Mouse (Mus musculus): ENCODE results near the gene Acta1. TPM values are rescaled to one million over a fixed set of nuclear protein-coding genes. Genes with fewer than 3 reads are reported as not detected.
A peak's percentile ranks its signal among the peaks of the same experiment; 100 is the strongest.

The Acta1 gene
- polyA plus RNA-seq, 1 experiment from 2014 or later: 90.2 TPM

- DNase-seq (ENCODE audit: low spot score) (no peak), ATAC-seq (ENCODE audit: insufficient read depth, low FRiP score, low TSS enrichment) (no peak)
- Histone ChIP-seq H3K27me3 (ENCODE audit: control insufficient read depth, insufficient read depth, low read length) (peaks cover 20% of the 10 kb centered on the region), H3K4me1 (ENCODE audit: control insufficient read depth, insufficient read depth, low read length) (no peaks in the 10 kb centered on the region), H3K36me3 (ENCODE audit: control insufficient read depth, insufficient read depth, low read length) (peaks cover 8% of the 10 kb centered on the region), H3K27ac (ENCODE audit: low read depth, low read length) (no peak overlapping the region), H3K4me2 (ENCODE audit: low read depth) (no peak overlapping the region), H3K9ac (ENCODE audit: low read length) (no peak overlapping the region), H3K4me3 (ENCODE audit: low read depth, low read length) (no peak overlapping the region), H3K9me3 (ENCODE audit: control insufficient read depth, low read length) (no peaks in the 10 kb centered on the region)
- 86% methylated on average over 5 of the region's 5 CpGs for WGBS
Observed at GRCm38 (mm10) chr8:123898576-123898975, 4.0 kb upstream of the Acta1 start.

- H3K4me1 ChIP-seq (ENCODE audit: control insufficient read depth, insufficient read depth, low read length): no peaks in the 10 kb centered on the region
- no peak overlapping the region for H3K4me3 ChIP-seq (ENCODE audit: low read depth, low read length)
- peaks cover 2% of the 10 kb centered on the region for H3K36me3 ChIP-seq (ENCODE audit: control insufficient read depth, insufficient read depth, low read length)
- no peak overlapping the region for H3K4me2 ChIP-seq (ENCODE audit: low read depth)
- no peaks in the 10 kb centered on the region for H3K9me3 ChIP-seq (ENCODE audit: control insufficient read depth, low read length)
- no peak overlapping the region for H3K9ac ChIP-seq (ENCODE audit: low read length)
- DNase-seq (ENCODE audit: low spot score): no peak
- 61% methylated on average over 10 of the region's 10 CpGs for WGBS
- ATAC-seq (ENCODE audit: insufficient read depth, low FRiP score, low TSS enrichment): no peak
- no peak overlapping the region for H3K27ac ChIP-seq (ENCODE audit: low read depth, low read length)
- H3K27me3 ChIP-seq (ENCODE audit: control insufficient read depth, insufficient read depth, low read length): peaks cover 38% of the 10 kb centered on the region
Observed at GRCm38 (mm10) chr8:123896774-123897173, 2.2 kb upstream of the Acta1 start.

- Histone ChIP-seq H3K4me3 (ENCODE audit: low read depth, low read length) (no peak overlapping the region), H3K27me3 (ENCODE audit: control insufficient read depth, insufficient read depth, low read length) (peaks cover 42% of the 10 kb centered on the region), H3K9ac (ENCODE audit: low read length) (no peak overlapping the region), H3K4me2 (ENCODE audit: low read depth) (no peak overlapping the region), H3K36me3 (ENCODE audit: control insufficient read depth, insufficient read depth, low read length) (no peaks in the 10 kb centered on the region; the same call in 1 of the 2 replicates), H3K9me3 (ENCODE audit: control insufficient read depth, low read length) (no peaks in the 10 kb centered on the region), H3K4me1 (ENCODE audit: control insufficient read depth, insufficient read depth, low read length) (no peaks in the 10 kb centered on the region; the same call in 1 of the 2 replicates), H3K27ac (ENCODE audit: low read depth, low read length) (no peak overlapping the region)
- ATAC-seq (ENCODE audit: insufficient read depth, low FRiP score, low TSS enrichment): no peak
- 64% methylated on average over 14 of the region's 14 CpGs for WGBS
- no peak for DNase-seq (ENCODE audit: low spot score)
Observed at GRCm38 (mm10) chr8:123896366-123896761, 1.8 kb upstream of the Acta1 start.

GRCm38 (mm10) chr8:123895680-123896365 lies 1.3 kb upstream of the Acta1 start:
- Histone ChIP-seq H3K36me3 (ENCODE audit: control insufficient read depth, insufficient read depth, low read length) (no peaks in the 10 kb centered on the region; the same call in 1 of the 2 replicates), H3K4me3 (ENCODE audit: low read depth, low read length) (no peak overlapping the region), H3K27ac (ENCODE audit: low read depth, low read length) (no peak overlapping the region), H3K9me3 (ENCODE audit: control insufficient read depth, low read length) (no peaks in the 10 kb centered on the region), H3K4me2 (ENCODE audit: low read depth) (no peak overlapping the region), H3K27me3 (ENCODE audit: control insufficient read depth, insufficient read depth, low read length) (peaks cover 47% of the 10 kb centered on the region), H3K4me1 (ENCODE audit: control insufficient read depth, insufficient read depth, low read length) (no peaks in the 10 kb centered on the region; the same call in 1 of the 2 replicates), H3K9ac (ENCODE audit: low read length) (no peak overlapping the region)
- ATAC-seq (ENCODE audit: insufficient read depth, low FRiP score, low TSS enrichment) (no peak), DNase-seq (ENCODE audit: low spot score) (no peak)
- 67% methylated on average over 9 of the region's 9 CpGs for WGBS

- H3K36me3 ChIP-seq (ENCODE audit: control insufficient read depth, insufficient read depth, low read length): no peaks in the 10 kb centered on the region; the same call in 1 of the 2 replicates
- no peak for ATAC-seq (ENCODE audit: insufficient read depth, low FRiP score, low TSS enrichment)
- H3K4me2 ChIP-seq (ENCODE audit: low read depth): no peak overlapping the region
- no peak overlapping the region for H3K4me3 ChIP-seq (ENCODE audit: low read depth, low read length)
- no peak overlapping the region for H3K9ac ChIP-seq (ENCODE audit: low read length)
- no peak for DNase-seq (ENCODE audit: low spot score)
- WGBS: 91% methylated on average over 4 of the region's 4 CpGs
- H3K27me3 ChIP-seq (ENCODE audit: control insufficient read depth, insufficient read depth, low read length): peaks cover 53% of the 10 kb centered on the region
- H3K9me3 ChIP-seq (ENCODE audit: control insufficient read depth, low read length): no peaks in the 10 kb centered on the region
- no peaks in the 10 kb centered on the region; the same call in 1 of the 2 replicates for H3K4me1 ChIP-seq (ENCODE audit: control insufficient read depth, insufficient read depth, low read length)
- no peak overlapping the region for H3K27ac ChIP-seq (ENCODE audit: low read depth, low read length)
Observed at GRCm38 (mm10) chr8:123895230-123895629, 679 bp upstream of the Acta1 start.

- Histone ChIP-seq H3K4me3 (ENCODE audit: low read depth, low read length) (no peak overlapping the region), H3K4me2 (ENCODE audit: low read depth) (no peak overlapping the region), H3K27ac (ENCODE audit: low read depth, low read length) (no peak overlapping the region), H3K9me3 (ENCODE audit: control insufficient read depth, low read length) (no peaks in the 10 kb centered on the region), H3K36me3 (ENCODE audit: control insufficient read depth, insufficient read depth, low read length) (no peaks in the 10 kb centered on the region), H3K27me3 (ENCODE audit: control insufficient read depth, insufficient read depth, low read length) (peaks cover 54% of the 10 kb centered on the region), H3K4me1 (ENCODE audit: control insufficient read depth, insufficient read depth, low read length) (no peaks in the 10 kb centered on the region; the same call in 1 of the 2 replicates), H3K9ac (ENCODE audit: low read length) (no peak overlapping the region)
- no peak for ATAC-seq (ENCODE audit: insufficient read depth, low FRiP score, low TSS enrichment)
- WGBS: 79% methylated on average over 11 of the region's 11 CpGs
- no peak for DNase-seq (ENCODE audit: low spot score)
Observed at GRCm38 (mm10) chr8:123893413-123893812, 1.1 kb downstream of the Acta1 start.

- Histone ChIP-seq H3K4me1 (ENCODE audit: control insufficient read depth, insufficient read depth, low read length) (no peaks in the 10 kb centered on the region; the same call in 1 of the 2 replicates), H3K9me3 (ENCODE audit: control insufficient read depth, low read length) (no peaks in the 10 kb centered on the region), H3K27me3 (ENCODE audit: control insufficient read depth, insufficient read depth, low read length) (peaks cover 54% of the 10 kb centered on the region), H3K27ac (ENCODE audit: low read depth, low read length) (no peak overlapping the region), H3K4me2 (ENCODE audit: low read depth) (peak overlapping the region; percentile 43), H3K9ac (ENCODE audit: low read length) (no peak overlapping the region), H3K4me3 (ENCODE audit: low read depth, low read length) (peak overlapping the region; percentile 24), H3K36me3 (ENCODE audit: control insufficient read depth, insufficient read depth, low read length) (no peaks in the 10 kb centered on the region)
- WGBS: 12% methylated on average over 30 of the region's 30 CpGs
- DNase-seq (ENCODE audit: low spot score) (no peak), ATAC-seq (ENCODE audit: insufficient read depth, low FRiP score, low TSS enrichment) (no peak)
Observed at GRCm38 (mm10) chr8:123892586-123893155, 1.9 kb downstream of the Acta1 start.

- 2% methylated on average over 49 of the region's 49 CpGs for WGBS
- Histone ChIP-seq H3K4me3 (ENCODE audit: low read depth, low read length) (peak overlapping the region; percentile 24), H3K9me3 (ENCODE audit: control insufficient read depth, low read length) (no peaks in the 10 kb centered on the region), H3K9ac (ENCODE audit: low read length) (peak overlapping the region; percentile 0; the same call in 1 of the 2 replicates), H3K27me3 (ENCODE audit: control insufficient read depth, insufficient read depth, low read length) (peaks cover 54% of the 10 kb centered on the region), H3K27ac (ENCODE audit: low read depth, low read length) (no peak overlapping the region), H3K4me1 (ENCODE audit: control insufficient read depth, insufficient read depth, low read length) (no peaks in the 10 kb centered on the region; the same call in 1 of the 2 replicates), H3K36me3 (ENCODE audit: control insufficient read depth, insufficient read depth, low read length) (no peaks in the 10 kb centered on the region), H3K4me2 (ENCODE audit: low read depth) (peak overlapping the region; percentile 43)
- ATAC-seq (ENCODE audit: insufficient read depth, low FRiP score, low TSS enrichment): no peak
- peak; percentile 40 for DNase-seq (ENCODE audit: low spot score)
Observed at GRCm38 (mm10) chr8:123891883-123892585, 2.5 kb downstream of the Acta1 start.

Data from neural tube, embryonic 11.5 days (tissue).